Mouse (Mus musculus) kidney, adult 8-10 months (tissue): ENCODE data around the gene Ncbp3.

Source experiments
- DNase-seq, 2 experiments: peaks; one replicate each; pipeline ENCODE4 v3.0.0; 2022

Ncbp3 gene

DNA sequence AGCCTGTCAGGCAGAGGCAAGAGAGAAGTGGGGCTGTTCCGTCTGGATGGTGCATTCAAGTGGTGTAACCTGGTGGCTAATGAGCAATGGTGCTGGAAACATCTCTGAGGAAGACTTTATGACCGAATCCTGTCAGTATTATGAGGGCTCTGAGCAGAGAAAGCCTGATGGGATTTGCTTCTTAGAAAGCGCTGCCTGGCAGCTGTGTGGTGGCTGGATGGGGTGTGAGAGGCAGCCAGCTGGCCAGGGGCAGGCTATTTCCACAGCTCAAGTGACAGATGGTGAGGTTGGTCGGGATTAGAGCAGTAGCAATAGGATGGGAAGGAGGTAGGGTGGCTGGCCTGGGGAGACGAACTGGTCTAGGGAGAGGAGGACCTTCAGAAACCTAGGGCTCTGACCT lies 16.0 kb upstream of the Ncbp3 start:
- DNase-seq, result no peak

DNA sequence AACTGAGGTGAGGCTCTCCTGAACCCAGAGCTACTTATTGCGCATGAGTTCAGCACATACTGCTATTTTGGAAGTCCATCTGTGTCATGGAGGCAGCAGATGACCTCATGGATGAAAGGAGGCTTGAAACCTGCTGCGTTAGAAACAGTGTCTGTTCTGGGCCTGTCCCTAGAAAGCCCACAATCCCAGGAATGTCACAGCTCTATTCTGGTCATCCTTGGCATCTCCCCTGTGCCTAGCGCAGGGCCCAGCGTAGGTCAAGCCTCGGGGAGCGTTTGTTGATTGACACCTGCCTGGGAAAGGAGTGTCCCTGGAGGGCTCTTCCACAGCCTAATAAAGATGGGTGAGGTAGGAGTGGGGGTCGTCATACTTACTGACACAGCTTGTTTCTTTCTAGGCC lies 11.5 kb upstream of the Ncbp3 start:
- no peak for DNase-seq

DNA sequence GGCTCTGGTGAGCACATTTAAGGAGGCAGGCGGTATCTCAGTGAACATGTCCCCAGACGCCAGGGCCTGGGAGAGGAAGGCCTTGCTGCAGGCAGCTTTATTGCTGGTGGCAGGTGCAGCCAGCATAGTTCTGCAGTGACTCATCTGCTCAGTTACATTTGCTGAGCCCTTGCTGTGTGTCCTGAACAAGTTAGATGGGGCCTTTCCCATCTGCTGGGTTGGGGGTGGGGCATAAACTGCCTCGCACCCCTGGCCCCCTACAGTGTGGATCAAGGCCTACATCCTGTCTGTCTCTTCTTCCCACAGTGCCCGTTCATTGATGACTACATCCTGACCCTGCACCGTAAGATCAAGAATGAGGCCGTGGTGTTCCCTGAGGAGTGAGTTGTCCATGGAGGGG lies 10.7 kb upstream of the Ncbp3 start:
- no peak for DNase-seq

DNA sequence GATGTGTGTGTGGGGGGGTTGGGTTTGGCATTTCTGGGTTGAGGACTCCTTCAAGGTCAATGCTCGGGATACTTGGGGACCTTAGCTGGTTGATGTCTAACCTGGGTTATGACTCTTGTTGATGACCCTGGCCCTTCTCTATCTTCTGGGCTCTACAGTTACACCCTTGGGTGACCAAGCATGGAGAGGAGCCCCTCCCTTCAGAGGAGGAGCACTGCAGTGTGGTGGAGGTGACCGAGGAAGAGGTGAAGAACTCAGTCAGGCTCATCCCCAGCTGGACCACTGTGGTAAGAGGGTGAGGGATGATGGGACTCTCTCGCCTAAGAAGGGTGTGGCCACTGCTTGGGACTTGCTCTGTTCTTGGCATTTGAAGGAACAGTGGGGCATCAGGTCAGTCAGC lies 9.9 kb upstream of the Ncbp3 start:
- DNase-seq, result no peak

DNA sequence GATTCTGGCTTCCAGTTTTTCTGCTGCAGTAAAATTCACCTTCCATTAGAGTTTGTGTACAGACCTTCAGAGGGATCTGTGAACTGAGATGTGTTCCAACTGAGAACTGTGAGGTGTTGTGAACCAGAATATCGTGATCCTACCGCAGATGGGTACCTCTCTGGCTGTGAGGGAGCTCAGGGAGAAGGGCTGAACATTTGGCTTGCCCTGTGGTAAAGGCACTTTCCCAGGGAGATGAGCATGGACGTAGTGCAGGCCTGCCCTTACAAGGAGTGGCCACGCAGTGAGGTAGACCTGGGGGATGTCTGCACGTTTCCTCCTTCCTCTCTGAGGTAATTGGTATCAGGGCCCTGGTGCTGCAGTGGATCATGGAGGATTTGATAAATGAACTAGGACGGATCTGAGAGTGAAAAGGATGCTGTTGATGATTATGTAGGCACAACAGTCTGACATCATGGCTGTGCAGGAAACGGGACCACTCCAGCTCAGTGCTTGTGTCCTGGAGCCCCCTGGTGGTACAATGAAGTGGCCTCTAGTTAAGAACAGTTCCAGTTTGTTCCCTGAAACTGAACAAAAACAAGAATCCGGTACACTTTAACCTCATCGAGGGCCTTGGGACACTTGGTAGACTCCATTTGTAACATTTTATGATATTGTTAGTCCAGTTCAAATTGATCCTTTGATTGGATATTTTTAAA lies 8.3 kb upstream of the Ncbp3 start:
- peak; percentile 56 to 68 for DNase-seq

DNA sequence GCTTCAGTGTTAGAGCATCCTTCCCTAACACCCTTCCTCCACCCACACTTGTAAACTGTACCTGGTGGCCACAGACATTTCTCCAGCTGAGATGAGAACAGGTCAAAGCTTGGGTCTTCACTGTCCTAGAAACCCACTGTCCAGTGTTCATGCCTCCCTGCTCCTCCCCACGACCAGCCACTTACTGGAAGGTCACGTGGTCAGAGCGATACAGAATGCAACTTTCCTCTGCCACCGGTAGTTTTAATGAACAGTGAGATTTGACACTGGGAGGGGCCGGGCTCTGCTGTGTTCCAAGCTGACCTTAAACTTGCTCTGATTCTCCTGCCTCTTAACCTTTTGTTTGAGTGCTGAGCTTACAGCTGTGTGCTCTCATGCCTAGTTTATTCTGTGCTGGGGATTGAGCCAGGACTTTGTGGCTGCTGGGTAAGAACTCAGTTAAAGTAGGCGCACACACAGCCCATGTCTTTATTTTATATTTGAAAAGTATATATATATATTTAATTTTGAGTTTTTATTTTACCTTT lies 3.3 kb upstream of the Ncbp3 start:
- DNase-seq, result no peak

DNA sequence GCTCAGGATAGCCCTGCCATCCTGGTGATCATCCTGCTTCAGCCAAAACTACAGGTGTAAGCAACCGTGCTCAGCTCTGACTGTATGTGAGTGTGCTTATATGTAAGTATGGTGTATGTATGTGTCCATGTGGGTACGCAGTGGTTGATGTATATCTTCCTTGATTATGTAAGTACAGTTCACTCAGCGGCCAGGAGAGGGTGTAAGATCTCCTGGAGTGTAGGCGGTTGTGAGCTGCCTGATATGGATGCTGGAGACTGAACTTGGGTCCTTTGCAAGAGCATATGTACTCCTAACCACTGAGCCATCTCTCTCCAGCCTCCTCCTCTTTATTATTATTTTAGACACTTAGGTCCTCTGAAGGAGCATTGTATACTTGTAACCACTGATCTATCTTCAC lies 2.8 kb upstream of the Ncbp3 start:
- no peak for DNase-seq

DNA sequence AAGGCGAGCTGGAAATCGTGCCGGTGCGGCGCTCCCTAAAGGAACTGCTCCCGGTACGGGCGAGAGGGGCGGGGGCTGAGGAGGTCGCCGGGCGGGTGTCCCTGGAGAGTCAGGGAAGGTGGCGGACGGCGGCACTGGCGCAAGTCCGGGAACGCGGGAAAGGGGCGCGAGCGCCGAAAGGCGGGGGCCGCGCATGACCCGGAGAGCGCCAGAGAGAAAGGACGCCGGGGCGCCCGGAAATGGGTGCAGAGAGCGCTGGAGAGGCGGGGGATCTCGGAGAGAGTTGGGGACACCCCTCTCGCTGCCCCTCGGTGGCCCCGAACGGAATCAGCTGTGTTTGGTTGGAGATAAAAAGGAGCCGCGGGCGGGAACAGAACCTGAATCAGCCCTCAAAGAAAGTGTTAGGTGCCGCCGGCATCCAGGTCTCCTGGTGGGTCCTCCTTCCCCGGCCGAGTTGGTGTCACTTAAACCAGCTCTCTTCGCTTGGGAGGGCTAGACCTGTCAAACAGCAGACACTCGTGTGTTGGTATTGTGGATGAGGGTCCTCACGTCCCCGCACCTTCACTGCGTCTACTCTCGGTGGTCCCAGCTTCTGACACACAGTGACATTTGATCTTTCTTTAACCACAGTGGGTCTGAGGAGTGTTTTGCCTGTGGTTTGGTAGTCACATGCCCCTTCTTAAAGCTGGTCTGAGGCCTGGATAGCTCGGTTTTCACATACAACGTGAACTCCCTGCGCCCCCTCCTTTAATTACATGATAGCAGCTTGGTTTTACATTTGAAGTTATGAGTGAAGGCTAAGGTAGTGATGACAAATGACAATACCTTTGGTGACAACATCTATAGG lies 670 bp downstream of the Ncbp3 start:
- DNase-seq, result no peak

DNA sequence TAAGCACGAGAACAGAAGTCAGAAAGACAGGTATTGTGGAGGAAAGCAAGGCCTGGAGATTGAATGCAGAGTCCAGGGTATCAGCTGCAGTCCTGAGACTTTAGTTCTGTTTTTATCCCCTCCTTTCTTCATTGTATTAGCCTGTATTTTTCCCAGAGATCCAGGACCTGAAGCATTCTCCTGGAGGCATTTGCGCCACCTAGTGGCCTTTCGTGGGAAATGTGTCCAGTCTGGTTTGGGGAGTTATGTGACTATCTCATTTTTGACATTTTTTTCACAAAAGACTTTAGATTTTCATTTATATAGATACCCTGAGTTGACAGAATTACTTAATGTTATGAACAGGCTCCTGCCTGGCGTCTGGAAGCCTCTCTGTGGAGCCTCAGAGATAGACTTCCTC lies 1.8 kb downstream of the Ncbp3 start:
- DNase-seq, result peak; percentile 57 to 82

DNA sequence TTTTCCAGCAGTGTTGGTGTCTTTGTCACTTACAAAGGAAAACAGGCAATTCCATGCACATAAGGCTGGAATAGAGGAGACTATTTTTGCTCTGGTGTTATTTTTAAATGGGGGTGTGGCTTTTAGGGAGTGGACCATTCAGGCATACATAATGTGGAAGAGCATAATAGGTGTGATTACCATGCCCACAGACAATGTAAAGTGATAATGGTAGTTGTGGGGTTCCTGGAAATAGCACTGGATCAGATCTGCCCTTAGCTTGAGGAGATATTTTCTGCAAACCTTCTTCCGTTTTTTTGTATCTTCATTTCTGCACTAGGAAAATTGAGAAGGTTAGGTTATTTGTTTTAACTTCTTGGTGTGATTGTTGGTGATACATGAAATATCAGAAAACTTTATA lies 5.2 kb downstream of the Ncbp3 start:
- no peak for DNase-seq

DNA sequence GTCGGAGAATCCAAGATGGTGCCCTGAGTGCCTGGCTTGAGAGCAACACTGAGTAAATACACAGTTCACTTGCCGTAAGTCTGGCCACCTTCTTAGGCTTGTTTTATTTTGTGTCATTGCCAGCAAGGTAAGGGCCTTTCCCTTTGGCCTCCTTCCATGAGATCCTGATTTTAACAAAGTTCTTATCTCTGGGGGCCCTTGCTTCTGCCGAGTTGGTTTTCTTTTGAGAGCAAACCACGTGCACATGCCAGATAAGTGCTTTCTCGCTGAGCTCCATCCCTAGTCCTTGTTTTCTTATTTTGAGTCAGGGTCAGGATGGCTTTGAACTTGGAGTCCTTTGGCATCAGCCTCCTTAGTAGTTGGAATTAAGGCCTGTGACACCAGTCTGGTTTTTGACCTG lies 10.1 kb downstream of the Ncbp3 start:
- no peak for DNase-seq

DNA sequence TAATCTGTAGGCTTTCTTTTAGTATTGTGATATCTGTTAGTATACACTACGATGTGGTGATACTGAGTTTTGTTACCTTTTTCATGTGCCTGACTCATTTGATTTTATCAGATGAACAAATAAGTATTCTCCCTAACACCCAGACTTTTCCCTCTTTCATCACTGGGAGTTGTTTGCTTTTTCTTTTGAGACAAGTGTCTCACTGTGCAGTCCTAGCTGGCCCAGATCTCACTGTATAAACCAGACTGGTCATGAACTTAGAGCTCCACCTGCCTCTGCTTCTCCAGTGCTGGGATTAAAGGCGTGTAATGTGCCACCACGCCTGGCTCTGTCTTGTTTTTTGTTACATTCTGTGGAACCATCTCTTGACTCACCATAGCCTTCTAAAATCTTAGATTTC lies 12.0 kb downstream of the Ncbp3 start:
- no peak for DNase-seq

DNA sequence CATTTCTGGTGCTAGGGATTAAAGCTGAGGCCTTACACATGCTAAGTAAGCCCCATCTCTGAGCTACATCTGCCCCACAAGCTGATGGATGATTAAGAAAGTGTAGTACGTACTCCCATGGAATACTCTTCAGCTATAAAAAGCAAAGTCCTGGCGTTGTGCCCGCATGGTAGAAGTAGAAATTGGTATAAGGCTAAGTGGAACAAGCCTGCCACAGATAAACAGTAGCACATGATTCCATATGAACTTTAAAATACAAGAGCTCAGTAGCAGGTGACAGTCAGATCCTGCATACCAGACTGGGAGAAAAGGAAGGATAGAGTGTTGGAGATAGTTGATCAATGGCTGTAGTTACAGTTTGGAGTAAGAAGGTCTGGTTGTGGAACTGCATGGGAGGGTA lies 13.8 kb downstream of the Ncbp3 start:
- no peak for DNase-seq

DNA sequence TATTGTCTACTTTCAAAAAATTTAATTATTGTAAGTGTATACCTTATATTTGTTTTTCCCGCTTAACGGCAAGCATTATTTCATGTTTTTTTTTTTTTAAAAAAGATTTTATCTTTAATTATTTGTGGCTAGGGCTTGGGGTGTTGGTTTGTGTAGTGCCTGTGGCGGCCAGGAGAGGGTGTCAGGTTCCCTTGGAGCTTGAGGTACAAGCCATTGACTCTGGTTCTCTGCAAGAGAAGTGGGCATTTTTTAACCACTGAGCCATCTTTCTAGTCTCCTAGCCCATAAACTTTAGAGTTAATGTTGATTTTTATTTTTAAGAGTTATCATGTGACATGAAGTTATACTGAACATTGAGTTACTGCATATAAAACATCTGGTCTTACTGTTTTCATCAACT lies 24.3 kb downstream of the Ncbp3 start:
- peak in 1 of 2 experiments; percentile 44 for DNase-seq

DNA sequence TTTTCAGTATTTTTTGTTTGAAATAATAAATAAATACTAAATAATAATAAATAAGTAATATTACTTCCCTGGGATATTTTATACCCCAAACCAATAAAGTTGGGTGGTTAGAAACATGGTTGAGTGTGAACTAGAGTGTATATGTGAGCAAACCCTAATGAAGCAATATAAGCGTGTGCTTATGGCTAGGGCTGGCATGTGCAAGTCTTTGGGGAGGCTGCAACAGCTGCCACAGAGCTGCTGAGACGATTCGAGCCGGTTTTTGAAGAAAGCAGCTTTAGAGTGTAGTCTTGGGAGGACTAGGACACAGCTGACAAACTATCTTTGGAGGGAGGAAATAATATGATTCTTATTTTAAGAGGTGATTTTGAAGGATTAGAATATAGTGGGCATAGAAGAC lies 28.7 kb downstream of the Ncbp3 start:
- no peak for DNase-seq

DNA sequence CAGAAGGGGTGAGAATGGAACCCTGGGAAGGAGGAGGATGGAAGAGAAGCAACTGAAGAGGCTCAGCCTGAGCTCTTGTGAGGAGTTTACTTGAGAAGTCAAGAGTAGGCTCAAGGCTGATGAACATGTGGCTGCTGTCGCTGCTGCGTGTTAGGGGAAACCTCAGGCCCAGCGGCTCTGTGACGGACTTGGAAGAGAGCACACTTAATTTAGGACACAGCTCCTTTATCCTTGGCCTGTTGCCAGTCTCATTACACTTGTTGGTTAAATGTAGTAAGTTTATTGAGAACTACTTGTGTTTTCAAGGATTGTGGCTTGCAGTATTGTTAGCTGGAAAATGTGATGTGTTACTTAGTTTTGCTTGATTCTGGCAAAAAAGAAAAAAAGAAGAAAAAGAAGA lies 29.1 kb downstream of the Ncbp3 start:
- DNase-seq, result no peak

DNA sequence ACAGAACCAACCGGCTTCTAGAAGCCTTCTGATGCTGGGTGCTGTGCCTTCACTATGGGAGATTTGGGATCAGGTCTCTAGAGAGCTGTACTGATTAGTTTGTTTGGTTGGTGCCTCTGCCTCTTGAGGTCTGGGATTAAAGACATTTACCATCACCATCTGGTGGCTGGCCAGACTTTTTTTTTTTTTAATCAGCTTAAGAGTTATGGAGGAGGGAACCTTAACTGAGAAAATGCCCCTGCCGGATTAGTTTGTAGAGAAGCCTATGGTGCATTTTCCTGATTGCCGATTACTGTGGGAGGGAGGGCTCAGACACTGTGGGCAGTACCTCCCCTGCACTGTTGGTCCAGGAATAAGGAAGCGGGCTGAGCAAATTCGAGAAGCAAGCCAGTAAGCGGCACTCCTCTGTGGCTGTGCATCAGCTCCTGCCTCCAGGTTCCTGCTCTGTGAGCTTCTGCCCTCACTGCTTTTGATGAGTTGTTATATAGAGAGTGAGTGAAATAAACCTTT lies 29.7 kb downstream of the Ncbp3 start:
- no peak for DNase-seq

DNA sequence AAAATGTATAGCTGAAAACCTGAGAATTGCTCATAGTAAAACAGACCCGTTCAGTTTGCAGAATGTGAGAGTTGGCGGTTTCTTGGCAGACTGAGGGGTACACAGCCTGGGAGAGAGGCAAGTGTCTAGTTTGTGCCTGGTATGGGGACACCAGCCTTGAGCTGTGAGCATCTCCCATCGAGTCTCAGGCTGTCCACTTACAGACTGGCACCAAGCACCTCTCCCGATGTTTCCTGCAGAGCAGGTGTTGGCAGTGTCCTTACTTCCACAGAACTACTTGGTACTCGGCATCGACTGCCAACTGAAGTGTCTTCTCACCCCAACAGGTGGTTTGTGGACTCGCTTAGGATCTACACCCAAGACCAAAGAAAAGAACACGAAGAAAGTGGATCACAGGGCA lies 31.0 kb downstream of the Ncbp3 start:
- no peak for DNase-seq

DNA sequence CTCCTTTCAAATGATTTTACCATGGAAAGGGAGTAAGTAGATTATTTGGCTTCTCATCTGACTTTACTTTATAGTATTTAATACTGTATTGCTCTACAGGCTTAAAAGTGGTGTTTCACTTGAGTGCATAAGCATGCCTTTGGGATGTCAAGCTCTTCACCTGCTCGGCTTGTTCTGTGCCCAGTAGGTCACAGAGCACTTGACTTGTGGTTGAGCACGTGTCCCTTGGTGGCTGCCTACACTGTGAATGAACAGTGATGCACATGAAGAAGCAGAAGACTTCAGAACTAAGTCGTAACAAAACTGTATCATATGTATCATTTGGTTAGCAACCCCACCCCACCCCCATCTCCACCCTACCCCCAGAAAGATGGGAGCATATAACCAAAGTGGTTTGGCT lies 32.7 kb downstream of the Ncbp3 start:
- DNase-seq, result peak; percentile 31 to 45

DNA sequence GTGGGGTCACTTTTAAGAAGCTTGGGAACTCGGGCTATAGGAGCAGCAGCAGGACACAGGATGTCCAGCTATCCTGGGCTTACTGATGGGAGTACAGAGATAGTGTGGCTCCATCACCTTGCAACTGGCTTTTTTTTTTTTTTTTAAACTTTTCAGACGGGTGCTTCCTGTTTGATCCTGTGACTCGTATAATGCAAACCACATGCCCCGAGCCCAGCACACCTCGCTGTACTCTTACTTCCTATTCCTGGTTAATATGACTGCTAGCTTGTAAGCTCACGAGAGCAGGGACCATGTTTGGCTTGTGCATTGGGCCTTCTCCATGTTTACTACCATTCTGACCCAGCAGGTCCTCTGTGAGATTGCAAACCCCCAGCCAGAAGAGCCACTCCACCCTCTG lies 36.7 kb downstream of the Ncbp3 start:
- no peak for DNase-seq

DNA sequence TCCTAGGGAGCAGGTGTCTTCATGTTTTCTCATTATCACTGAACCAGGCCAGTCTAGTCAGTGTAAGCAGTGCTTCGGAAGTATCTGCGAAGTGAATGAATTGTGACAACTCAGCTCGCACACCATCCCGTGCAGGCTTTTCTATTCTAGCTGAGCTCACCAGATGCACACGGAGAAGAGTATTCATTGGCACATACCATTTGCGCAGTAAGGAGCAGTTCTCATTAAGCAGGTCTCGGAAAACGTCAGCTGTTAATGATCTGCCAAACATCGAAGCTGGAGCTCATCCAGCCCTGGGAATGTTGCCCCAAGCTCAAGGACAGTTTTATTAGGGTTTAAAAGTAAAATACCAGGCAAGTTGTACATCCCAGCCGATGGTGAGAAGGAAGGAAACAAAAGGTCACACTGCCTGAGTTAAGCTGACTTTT lies 37.2 kb downstream of the Ncbp3 start:
- peak; percentile 90 to 92 for DNase-seq

DNA sequence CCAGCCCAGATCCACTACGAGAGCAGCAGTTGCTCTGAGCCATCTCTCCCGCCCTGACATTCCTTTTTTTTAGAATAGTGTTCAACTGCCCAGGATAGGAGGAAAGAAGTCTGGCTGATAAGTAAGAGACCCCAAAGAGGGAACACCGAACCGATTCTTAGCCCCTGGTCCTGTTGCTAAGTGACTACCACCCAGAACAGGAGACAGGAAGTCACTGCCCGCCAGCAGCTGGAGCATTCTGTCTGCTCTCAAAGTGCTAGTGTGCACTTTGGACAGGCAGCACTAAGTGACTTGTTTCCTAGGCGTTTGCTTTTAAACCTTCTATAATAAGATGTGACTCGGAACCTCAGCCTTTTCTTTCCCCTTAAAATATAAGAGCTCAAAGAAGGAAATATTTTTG lies 37.8 kb downstream of the Ncbp3 start:
- peak; percentile 26 to 43 for DNase-seq

DNA sequence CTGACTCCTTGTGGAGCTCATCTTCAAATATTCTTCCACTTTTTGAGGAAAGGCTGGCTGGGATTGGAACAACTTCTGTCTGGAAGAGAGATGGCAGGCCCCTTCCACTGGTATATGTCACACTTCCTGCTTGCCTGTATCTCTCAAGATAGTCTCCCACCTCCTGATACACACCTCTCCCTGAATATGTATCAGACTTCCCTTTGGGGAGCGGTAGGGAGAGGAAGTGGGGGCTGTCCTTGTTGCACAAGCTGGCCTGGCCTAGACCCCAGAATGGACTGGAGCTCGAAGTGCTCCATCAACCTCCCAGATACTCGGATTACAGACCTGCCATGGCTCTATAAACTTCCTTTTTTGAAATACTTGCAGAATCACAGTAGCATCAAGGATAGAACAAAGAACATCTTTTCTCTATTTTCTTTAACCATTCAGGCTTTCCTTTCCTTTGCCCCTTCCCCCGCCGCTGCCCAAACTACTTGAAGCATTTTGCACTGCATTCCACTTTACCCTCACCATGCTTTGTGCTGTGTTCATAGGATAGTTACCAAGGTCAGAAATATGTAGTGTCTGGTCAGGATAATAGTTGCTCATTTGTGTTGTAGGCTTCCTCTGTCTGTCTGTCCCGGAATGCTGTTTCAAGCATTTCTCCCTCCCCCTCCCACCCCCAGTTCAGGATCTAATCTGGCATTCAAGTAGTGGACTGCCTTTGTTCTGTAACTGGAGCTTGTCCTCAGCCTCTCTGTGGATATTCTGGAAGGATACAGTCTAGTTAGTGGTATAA lies 40.3 kb downstream of the Ncbp3 start:
- DNase-seq, result no peak
